Mouse (Mus musculus): Measurements from ENCODE around the gene Gnb1. TPM values are rescaled to one million over a fixed set of nuclear protein-coding genes. Genes with fewer than 3 reads are reported as not detected.
"Not testable (repeated sequence)": the region's sequence is repeated elsewhere in the genome, so short reads cannot be mapped to it uniquely, and the experiment has no call there.

The Gnb1 gene
- 100 to 1,000 TPM; 790 to 898 (median 858) TPM for total RNA-seq (2022)

DNA sequence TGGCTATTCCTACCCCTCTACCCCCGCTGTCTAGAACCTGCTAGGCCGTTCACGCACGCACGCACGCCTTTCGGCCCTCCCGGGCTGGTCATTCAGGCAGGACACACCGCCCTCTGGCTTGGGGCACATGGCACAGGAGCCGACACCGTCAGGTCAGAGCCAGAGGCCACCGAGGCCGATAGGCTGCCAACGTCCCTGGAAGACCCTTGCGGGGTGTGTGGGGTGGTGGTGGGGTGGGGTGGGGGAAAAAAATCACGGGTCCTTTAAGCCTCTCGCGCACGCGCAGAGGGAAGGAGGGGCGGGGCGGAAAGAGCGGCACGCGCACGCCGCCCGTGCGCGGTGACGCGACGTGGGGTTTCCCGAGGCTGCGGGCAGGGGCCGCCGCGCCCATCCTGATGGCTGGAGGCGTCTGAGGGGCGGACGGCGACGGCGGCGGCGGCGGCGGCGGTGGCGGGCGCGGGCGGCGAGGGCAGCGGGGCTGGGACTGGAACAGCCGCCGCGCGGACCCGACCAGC, at the start of gene Gnb1:
TSS of gene Gnb1 (plus strand) at position 372 of the 515 bp plus-strand sequence.
- peak; percentile 85 to 89 for DNase-seq (ENCODE audit: low spot score in 2 of 2)

DNA sequence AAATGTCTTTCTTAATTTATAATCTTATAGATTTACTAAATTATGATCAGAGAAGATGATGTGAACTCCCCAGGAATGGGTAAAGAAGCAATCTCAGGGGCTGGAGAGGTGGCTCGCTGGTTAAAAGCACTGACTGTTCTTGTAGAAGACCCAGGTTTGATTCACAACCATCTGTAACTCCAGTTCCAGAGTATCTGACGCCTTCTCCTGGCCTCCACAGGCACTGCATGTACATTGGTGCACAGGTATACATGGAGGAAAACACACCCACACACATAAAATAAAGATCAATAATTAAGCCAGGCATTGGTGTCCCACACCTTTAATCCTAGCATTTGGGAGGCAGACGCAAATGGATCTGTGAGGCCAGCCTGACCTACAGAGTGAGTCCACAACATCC, 48.4 kb upstream of the Gnb1 start:
- DNase-seq (ENCODE audit: low spot score in 2 of 2) = no peak

DNA sequence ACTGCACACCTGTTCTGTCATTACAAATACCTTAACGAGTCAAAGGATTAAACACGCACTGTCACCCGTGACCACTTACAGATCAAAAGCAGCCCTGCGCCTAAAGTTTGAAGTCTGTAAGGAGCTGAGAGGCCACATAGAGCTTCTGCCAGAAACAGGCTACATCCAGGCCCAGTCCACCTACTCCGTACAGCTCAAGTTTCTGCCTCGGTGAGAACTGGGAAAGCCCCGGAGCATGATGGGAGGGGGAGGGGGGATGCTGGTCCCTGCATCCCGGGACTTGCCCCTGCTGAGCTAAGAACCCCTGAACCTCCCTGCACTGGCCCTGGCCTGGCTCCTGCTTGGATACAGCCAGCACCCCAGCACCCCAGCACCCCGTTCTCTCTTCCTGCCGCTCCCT, 39.6 kb upstream of the Gnb1 start:
- no peak for DNase-seq (ENCODE audit: low spot score in 2 of 2)

DNA sequence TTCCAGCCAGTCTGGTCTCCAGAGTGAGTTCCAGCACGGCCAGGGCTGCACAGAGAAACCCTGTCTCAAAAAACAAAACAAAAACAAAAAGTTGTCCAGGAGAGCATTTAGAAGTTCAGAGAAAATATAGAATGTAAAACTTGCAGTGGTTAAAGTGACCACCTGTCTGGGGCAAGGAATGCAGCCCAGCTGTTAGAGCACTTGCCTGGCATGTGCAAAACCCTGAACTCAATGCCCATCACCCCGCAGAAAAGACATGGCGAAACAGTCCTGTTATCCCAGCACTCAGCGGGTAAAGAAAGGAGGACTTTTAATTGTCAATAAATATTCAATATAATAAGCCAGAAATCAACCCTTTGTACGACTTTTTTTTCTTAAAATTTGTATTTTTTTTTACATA, 32.6 kb upstream of the Gnb1 start:
- no peak for DNase-seq (ENCODE audit: low spot score in 2 of 2)

DNA sequence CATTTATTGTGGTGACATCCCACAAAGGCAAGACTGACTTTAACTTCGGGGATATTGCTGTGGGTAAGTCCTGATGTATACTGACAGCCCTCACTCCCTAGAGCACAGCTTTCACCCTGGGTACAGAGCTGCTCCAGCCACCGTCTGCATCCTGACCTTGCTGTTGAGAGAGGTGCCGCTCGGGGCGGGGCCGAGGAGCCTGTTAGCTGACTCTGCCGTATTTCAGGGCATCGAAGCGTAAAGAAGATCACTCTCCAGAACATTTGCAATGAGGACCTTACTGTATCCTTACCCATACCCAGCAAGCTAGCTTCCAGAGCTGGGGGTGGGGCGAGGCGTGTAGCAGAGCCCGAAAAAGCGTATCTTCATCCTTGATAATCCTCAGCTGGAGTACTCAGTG, 28.1 kb upstream of the Gnb1 start:
- no peak for DNase-seq (ENCODE audit: low spot score in 2 of 2)

DNA sequence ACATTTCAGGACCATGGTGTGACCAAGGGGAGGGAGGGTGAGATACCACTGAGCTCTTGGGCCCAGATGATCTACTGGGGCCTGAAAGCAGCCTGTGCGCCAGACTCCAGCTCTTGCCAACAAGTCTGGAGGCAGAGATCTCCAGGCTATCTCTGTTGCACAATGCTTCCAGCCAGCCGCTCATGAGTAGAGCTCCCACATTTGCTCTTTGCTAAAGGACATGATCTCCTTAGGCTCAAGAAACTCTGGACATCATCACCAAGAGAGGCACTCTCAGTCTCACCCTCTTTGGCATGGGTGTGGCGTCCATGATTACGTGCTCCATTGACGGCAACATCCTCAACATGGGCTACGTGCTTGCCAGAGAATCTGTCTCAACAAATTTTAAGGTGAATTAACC, 27.6 kb upstream of the Gnb1 start:
- DNase-seq (ENCODE audit: low spot score in 2 of 2) = no peak

DNA sequence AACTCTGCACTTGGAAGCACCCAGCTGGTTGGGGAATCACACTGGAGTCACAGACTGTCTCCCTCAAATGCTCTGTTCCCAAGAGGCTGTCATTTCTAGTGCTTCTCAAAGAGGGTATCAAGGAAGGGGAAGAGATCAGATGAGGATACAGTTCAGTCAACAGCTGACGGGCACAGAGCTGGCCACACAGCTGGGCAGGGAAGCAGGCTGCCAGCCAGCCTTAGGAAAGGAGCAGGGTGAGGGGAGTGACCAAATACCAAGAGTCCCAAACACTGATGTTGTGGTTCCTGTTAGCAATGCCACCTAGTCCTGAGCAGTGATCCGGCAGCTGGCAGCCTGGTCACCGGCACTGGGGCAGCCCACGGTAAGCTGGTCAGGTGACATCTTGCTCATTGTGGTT, 27.1 kb upstream of the Gnb1 start:
- no peak for DNase-seq (ENCODE audit: low spot score in 2 of 2)

DNA sequence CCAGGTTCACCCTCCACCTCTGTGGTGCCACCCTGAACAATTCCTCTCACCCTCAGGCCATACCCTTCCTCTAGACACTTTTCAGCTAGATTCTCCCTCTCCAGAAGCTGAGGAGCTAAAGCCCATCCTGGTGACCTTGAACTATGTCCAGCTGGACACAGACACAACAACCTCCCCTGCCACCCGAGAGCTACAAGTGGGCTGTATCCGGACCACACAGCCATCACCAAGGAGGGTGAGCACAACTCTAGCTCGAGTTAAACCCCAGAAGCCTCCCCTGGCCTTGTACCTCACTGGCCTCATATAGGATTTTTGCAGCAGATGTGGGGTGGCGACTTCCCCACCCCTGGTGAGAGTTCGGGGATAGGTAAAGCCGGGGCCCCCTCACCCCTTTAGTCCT, 25.6 kb upstream of the Gnb1 start:
- DNase-seq (ENCODE audit: low spot score in 2 of 2) = no peak

DNA sequence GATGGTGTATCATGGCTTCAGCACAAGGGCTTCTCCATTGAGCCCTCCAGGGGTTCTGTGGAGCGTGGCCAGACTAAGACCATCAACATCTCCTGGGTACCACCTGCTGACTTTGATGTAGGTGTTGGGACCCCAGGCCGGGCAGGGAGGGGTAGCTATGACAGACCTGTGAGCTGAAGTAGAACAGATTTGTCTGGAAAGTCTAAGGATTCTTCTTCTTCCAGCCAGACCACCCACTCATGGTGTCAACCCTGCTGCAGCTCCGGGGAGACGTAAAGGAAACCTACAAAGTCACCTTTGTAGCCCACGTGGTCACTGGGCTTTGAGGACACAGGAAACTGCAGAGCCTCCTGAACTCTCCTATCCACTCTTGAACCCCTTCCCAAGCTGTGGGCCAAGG, 25.1 kb upstream of the Gnb1 start:
- DNase-seq (ENCODE audit: low spot score in 2 of 2) = no peak

DNA sequence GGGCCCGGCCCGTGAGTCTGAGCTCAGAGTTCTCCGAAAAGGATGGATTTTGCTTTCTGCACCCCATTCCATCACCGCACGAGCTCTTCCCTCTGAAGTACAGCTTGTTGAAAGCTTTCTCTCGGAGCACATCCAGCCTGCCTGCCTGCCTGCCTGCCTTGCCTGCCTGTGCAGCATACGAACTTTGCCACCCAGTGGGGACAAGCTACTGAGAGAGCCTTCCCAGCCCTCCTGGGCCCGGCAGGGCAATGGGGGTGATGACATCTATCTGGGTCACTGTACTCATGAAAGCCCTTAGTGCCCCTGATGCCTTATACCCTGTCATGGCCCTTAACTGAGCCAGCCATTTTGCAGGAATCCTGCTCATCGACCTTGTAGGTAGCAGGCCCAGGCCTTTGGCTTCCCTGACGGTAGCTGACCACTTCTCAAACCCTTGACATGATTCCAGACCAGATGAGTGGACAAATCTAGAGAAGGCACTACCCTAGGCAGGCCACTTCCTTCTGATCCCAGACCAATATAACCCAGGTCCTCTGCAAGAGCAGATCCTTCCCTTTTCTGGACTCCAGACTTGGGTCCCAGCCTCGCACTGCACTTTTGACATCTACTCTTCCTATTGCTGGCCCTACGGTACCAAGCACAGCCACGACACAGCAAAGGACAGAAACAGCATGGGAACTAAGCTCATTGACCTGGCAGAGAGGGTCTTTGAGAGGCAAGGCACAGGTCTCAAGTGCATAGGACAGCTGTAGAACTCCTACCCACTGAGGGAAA, 23.7 kb upstream of the Gnb1 start:
- no peak for DNase-seq (ENCODE audit: low spot score in 2 of 2)

DNA sequence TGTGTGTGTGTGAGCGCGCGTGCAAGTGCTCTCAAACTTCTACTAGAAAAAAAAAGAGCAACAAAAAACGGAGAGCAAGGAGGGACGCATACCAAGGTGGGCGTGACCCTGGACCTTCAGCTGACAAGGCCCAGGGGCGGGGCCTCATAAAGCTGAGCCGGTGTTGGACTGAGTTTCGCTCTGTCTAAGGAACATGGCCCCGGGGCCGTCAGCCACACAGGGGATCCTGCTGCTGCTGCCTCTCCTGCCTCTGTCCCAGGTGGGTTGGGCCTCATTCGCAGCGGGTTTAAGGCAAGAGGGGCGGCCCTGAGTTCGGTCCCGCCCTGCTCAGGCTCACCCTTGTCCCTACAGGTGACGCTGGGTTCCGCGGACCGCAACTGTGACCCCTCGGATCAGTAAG, 22.2 kb upstream of the Gnb1 start, which contains the start of gene Tmem52:
TSS of gene Tmem52 (plus strand) at position 163 of the 400 bp plus-strand sequence.
- DNase-seq (ENCODE audit: low spot score in 2 of 2) = no peak

DNA sequence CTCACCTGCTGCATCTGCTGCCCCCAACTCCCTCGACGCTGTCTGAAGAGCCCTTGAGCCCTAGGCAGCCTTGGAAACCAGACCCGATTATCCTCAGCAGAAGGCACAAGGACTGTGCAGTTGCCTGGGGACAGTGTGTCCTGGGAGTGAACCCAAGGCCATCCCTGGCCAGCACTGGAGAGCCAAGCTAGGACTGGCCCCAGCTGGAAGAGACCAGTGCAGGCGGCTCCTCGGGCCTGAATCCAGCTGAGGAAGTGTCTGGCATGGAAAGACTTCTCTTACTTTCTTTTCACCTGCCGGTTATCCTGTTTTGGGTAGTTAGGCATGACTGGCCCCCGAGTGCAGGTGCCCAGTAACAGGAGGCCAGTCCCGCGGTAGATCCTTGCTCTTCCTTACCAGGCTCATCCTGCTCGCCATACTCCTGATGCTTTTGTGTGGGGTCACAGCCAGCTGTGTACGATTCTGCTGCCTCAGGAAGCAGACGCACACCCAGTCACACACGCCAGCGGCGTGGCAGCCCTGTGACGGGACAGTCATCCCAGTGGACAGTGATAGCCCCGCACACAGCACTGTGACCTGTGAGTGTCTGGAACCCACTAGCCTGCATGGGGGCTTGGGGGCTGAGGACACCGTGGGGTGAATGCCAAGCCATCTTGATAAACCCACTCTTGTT, 21.4 kb upstream of the Gnb1 start:
- no peak for DNase-seq (ENCODE audit: low spot score in 2 of 2)

DNA sequence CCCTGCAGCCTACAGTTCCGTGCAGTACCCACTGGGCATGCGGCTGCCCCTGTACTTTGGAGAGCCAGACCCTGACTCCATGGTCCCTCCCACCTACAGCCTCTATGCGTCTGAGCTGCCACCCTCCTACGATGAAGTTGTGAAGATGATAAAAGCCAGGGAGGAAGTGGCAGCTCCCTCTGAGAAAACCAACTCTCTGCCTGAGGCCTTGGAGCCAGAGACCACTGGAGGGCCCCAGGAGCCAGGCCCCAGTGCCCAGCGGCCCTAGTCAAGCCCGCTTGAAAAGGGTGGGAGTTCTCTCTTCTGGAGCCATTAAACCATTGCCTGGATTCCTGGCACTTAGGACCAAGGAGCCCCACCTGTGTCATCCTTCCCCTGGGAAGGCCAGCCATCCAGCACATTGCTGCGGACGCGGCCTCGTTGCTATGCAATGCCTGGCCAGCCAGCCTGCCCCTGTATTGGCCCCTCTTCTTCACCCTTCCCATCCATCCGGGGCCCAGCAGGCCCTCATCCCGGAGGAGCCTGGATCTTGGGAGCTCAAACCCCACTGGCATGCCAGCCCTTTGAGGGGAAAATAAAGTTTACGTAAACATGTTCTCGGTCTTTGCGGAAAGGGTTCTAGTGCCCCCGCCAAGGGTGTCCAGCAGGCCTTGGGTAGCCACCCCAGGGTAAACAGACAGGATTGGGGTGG, 20.8 kb upstream of the Gnb1 start:
- DNase-seq (ENCODE audit: low spot score in 2 of 2) = no peak

DNA sequence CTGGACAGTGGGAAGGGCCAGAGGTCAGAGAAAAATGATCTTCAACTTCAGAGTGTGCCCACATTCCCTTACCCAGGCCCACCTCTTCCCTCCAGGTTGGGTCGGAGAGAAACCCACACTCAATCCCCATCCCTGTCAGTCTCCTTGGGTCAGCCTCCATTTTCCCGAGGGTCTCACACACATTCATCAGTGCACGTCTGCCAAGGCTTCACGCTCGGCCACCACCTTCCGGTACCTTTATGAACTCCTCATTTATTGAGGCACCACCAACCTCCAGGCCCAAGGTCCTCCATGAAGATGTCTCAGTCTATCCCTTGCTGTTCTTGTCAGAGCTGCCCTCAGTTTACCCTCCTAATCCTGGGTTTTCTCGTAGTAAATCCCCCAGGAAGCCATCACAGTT, 20.2 kb upstream of the Gnb1 start:
- DNase-seq (ENCODE audit: low spot score in 2 of 2) = no peak

DNA sequence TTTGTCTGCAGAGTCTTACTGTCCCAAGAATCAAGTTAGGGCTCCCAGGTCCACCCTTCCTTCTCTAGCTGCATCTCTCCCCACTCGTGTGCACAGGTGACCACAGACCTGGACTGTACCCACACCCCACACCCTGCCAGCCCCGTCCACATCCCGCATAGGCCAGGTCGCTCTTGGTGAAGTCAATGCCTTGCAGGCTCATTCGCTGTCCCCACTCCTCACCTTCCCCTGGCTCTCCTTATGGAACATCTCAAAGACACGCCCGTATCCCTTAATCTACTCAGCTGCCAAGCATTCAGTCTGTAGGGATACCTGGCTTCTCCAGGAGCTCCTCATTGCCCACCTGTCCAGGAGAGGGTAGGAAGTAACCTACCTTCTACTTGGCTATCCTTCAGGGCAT, 19.8 kb upstream of the Gnb1 start:
- DNase-seq (ENCODE audit: low spot score in 2 of 2) = no peak

DNA sequence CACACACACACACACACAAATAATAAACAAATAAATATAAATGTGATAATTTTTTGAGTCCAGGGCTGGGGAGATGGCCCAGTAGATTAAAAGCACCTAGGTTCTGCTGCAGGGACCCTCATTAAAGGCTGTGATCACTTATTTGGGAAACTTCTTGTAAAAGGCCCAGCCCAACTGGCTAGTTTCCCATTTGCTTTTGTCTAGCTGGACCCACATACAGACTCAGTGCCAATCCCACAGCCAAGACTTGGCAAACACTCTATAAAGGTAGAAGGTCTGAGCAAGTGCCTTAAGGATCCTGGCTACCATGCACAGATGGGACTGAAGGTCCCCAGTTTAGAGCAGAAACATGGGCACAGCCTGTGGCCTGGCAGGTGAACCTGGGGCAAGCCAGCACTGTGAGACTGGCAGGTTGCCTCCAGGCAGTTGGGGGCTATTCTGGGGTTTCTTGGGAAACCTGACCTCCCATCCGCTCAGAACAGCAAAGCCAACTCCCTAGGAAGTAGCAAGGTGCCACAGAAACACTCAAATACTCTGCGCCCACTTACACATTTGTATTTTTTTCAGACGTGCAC, 18.4 kb upstream of the Gnb1 start:
- DNase-seq (ENCODE audit: low spot score in 2 of 2) = no peak

DNA sequence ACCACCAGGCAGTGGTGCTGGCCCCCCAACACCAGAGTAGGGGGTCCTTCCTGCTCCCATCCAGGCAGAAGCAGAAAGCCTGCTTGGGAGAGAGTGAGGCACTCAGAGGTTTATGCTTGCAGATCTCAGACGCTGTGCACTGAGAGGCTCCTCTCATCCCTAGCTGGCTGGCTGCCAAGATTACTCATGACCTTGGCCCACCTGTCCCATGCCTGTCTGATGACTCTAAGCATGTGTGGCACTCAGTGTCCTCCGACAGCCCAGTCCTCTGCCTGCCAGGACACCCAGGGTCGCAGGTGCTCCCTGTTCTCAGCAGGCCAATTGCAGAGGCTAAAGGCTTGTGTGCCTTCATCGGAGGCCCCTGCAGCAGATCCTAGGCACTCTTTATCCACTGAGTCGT, 17.8 kb upstream of the Gnb1 start:
- DNase-seq (ENCODE audit: low spot score in 2 of 2) = no peak

DNA sequence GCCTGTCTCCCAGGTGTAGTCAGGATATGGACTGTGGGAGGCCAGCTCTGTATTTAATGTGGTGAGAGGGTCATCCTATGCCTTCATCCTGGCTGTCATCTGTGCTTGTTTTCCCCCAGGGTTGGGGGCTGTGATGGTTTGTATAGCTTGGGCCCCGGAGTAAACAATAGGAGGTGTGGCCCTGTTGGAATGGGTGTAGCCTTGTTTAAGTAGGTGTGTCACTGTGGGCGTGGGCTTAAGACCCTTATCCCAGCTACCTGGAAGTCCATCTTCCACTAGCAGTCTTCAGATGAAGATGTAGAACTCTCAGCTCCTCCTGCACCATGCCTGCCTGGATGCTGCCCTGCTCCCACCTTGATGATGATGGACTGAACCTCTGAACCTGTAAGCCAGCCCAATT, 17.4 kb upstream of the Gnb1 start:
- not testable (repeated sequence) for DNase-seq (ENCODE audit: low spot score in 2 of 2)

DNA sequence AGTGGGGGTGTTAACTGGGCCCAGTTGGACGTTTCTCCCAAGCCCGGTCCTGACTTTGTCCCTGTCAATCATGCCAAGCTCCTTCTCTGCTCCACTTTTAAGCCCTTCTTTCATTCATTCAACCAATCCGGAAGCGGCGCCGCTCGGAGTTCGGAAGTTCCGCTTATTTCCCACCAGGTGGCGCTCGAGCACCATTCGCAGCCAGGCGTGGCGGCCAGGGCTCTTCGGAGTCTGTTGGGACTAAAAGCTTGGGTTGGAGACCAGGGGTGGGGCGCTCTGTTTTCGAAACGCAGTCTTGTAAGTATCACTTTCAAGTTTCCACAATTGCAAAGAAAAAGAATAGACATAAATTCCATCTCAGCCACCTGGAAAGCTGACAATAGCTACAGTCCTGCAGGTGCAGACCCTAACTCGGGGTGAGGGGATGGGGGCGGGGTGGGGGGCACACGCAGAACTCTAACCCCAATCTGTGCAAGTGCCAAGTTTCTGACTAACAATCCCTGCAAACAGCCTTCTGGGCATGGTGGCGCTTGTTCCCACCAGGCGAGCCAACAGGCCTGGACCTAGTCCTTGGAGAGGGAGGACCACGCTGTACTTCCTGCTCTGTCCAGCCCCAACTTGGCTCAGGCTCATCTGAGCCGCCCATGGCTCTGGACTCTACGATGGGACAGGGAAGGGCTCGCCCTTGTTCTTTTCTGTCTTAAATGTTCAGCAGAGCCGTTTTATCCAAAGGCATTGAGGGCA, 9.6 kb upstream of the Gnb1 start:
- peak in 1 of 2 experiments; percentile 65 for DNase-seq (ENCODE audit: low spot score in 2 of 2)

DNA sequence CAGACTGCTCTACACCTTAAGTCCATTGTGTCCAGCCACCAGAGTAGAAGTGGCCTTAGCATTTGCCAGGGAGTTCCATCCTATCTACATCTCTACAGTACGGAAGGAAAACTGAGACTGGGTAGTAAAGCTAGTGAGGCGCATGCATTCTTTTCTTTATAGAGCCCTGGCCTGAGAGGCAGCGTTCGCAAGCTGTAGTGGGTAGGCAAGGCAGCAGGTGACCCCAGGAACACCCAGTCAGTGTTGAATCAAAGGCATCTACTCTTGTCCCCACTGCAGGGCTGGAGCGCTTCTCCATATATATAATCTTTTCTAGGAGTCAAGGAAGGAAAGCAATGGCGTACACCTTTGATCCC, 9.1 kb upstream of the Gnb1 start:
- DNase-seq (ENCODE audit: low spot score in 2 of 2) = no peak

All from left cerebral cortex, adult 8-10 months (tissue).